Mouse (Mus musculus) hindbrain, embryonic 10.5 days (tissue): ENCODE data around the gene Zfp646. TPM values are rescaled to one million over a fixed set of nuclear protein-coding genes. Genes with fewer than 3 reads are reported as not detected.
"Not testable (repeated sequence)": the region's sequence is repeated elsewhere in the genome, so short reads cannot be mapped to it uniquely, and the experiment has no call there.

Experiments used
- DNase-seq: peaks from one replicate; pipeline ENCODE4 v3.0.0-alpha.2; 2017; ENCODE audit warnings: low spot score
- H3K27ac ChIP-seq: fragments of 300-500 bp; sonication (generic); 2 replicates; pipeline ENCODE4 v1.5.1; 2016; ENCODE audit warnings: mild to moderate bottlenecking, moderate library complexity
- H3K27me3 ChIP-seq: fragments of 300-500 bp; sonication (generic); 2 replicates; pipeline ENCODE4 v1.6.1; 2016; ENCODE audit warnings: mild to moderate bottlenecking; ENCODE audit not compliant: poor library complexity, insufficient read depth, severe bottlenecking
- H3K36me3 ChIP-seq: fragments of 300-500 bp; sonication (generic); 2 replicates; pipeline ENCODE4 v1.6.1; 2016; ENCODE audit warnings: mild to moderate bottlenecking, moderate library complexity
- H3K4me1 ChIP-seq: fragments of 300-500 bp; sonication (generic); replicated peaks from 2 replicates; pipeline ENCODE4 v1.6.1; 2016; ENCODE audit warnings: mild to moderate bottlenecking
- H3K4me3 ChIP-seq: fragments of 300-500 bp; sonication (generic); 2 replicates; pipeline ENCODE4 v1.5.1; 2016; ENCODE audit warnings: mild to moderate bottlenecking, moderate library complexity
- H3K9me3 ChIP-seq: fragments of 300-500 bp; sonication (generic); 2 replicates; pipeline ENCODE4 v1.6.1; 2016; ENCODE audit warnings: mild to moderate bottlenecking, moderate library complexity
- WGBS: fragments of 180-500 bp; shearing (Covaris S2); methylation state at CpG from one replicate; pipeline ENCODE4 v1.1.7; 2016; 5-methylcytosine and 5-hydroxymethylcytosine counted together
- polyA plus RNA-seq: library from polyadenylated mRNA; unstranded; fragments of >200 nt; fragmentation: Nextera tagmentation; extraction: Ambion mirVana; gene quantifications from 2 replicates; pipeline ENCODE4 v1.2.1, GENCODE M21; 2016

Gene Zfp646
- 19.0 and 19.2 TPM in 2 replicates for polyA plus RNA-seq

DNA sequence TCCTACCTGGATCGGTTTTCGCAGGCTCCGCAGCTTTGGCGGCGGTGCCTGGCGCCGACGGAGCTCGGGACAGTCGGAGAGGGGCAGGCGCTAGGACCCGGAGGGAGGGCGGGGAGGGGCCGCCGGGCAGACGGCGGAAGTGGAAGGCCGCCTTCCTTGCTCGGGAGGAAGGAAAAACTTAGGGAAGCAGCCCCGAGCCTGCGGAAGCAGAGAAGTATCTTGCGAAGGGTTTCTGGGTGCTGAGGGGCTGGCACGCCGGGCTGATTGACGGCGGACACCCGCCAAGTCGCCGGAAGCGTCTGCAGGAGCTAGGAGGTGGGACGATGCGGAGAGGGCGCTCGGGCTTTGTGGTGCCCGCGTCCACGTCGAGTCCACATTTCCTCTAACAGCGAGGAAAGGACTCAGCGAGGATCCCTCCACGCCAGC is at the start of gene Zfp646:
Gene Zfp646, plus strand, starts transcription at position 181 of the 426 bp plus-strand sequence.
- no peaks in the 10 kb centered on the region for H3K27me3 ChIP-seq
- peak within 1 kb of the TSS; percentile 85 for H3K4me3 ChIP-seq
- DNase-seq = peak; percentile 93
- WGBS = under 1% methylated on average over 41 of the region's 41 CpGs
- peak within 1 kb of the TSS; percentile 98 for H3K27ac ChIP-seq
- peaks cover 30% of the 10 kb centered on the region for H3K4me1 ChIP-seq
- peaks cover 65% of the 10 kb centered on the region for H3K36me3 ChIP-seq
- H3K9me3 ChIP-seq = no peaks in the 10 kb centered on the region

DNA sequence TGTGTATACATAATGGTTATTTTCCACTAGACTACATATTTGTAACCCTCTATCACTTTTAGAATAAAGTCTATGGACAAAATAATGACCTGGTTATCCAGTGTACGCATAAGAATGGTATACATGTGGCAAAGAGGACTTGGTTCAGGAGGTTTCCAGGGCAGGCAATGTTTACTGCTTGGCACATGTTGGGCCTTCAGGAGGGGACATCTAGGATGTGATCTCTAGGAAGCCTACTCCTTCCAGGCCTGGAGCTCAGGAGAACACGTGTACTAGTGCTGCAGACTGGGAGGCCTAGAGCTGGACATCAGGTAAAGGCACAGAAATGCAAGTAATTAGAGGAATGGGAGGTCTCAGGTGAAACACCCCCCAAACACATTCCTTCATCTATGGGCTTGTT is 40.5 kb upstream of the Zfp646 start:
- Histone ChIP-seq H3K27ac (no peak overlapping the region), H3K4me1 (no peaks in the 10 kb centered on the region), H3K9me3 (no peaks in the 10 kb centered on the region), H3K27me3 (peaks cover 5% of the 10 kb centered on the region; the same call in 1 of the 2 replicates), H3K4me3 (no peak overlapping the region), H3K36me3 (no peaks in the 10 kb centered on the region)
- WGBS = 91% methylated on average over 2 of the region's 2 CpGs
- no peak for DNase-seq

DNA sequence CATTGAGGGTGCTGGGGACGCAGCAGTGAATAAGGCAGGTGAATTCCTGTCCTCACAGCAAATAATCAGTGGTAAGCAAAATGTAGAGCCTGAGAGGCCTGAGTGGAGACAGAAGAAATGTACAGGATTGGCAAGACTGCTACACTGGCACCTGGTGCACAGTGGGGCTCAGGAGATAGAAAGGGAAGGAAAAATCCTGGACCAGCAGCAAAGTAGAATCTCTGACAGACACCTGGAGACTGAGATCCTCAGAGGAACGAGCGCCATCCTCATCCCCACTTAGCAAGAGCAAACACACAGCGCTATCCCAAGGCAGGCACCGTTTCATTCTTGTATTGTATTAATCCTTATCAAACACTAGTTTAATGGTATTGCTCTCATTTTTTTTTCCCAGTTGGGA is 38.5 kb upstream of the Zfp646 start:
- 93% methylated on average over 5 of the region's 5 CpGs for WGBS
- no peaks in the 10 kb centered on the region for H3K9me3 ChIP-seq
- no peak for DNase-seq
- peaks cover 9% of the 10 kb centered on the region for H3K4me1 ChIP-seq
- no peak overlapping the region for H3K27ac ChIP-seq
- H3K27me3 ChIP-seq = peaks cover 5% of the 10 kb centered on the region; the same call in 1 of the 2 replicates
- no peak overlapping the region for H3K4me3 ChIP-seq
- no peaks in the 10 kb centered on the region for H3K36me3 ChIP-seq

DNA sequence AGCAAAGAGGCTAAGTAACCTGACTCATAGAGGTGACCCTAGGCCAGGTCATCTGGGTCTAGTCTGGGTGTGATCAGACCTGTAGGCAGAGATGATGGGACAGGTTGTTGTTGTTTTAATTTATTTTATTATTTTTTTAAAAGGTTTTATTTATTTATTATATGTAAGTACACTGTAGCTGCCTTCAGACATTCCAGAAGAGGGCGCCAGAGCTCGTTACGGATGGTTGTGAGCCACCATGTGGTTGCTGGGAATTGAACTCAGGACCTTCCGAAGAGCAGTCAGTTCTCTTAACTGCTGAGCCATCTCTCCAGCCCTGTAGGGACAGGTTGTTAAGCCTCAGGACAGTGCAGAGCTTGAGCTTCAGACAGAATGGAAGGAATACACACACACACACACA is 38.1 kb upstream of the Zfp646 start:
- not testable (repeated sequence) for H3K9me3 ChIP-seq, H3K27me3 ChIP-seq, H3K36me3 ChIP-seq, H3K4me3 ChIP-seq, H3K27ac ChIP-seq, DNase-seq
- 77% methylated on average over 4 of the region's 4 CpGs for WGBS
- peaks cover 13% of the 10 kb centered on the region for H3K4me1 ChIP-seq

DNA sequence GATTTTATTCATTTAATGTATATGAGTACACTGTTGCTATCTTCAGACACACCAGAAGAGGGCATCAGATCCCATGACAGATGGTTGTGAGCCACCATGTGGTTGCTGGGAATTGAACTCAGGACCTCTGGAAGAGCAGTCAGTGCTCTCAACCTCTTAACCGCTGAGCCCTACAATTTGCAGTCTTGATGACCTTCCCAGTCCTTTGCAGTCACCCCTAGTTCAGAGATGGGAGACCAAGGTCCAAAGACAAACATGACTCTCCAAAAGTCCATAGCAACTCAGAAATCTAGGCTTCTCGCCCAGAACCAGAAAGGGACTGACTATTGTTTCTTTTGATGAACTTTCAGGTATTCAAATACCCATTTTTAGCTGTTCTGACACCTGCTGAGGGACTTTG is 36.0 kb upstream of the Zfp646 start:
- H3K27me3 ChIP-seq, H3K27ac ChIP-seq, DNase-seq, H3K9me3 ChIP-seq: not testable (repeated sequence)
- Histone ChIP-seq H3K4me1 (peaks cover 15% of the 10 kb centered on the region), H3K36me3 (peaks cover 14% of the 10 kb centered on the region; the same call in 1 of the 2 replicates), H3K4me3 (peak overlapping the region; percentile 81; the same call in 1 of the 2 replicates)
- 64% methylated on average over 2 of the region's 2 CpGs for WGBS

DNA sequence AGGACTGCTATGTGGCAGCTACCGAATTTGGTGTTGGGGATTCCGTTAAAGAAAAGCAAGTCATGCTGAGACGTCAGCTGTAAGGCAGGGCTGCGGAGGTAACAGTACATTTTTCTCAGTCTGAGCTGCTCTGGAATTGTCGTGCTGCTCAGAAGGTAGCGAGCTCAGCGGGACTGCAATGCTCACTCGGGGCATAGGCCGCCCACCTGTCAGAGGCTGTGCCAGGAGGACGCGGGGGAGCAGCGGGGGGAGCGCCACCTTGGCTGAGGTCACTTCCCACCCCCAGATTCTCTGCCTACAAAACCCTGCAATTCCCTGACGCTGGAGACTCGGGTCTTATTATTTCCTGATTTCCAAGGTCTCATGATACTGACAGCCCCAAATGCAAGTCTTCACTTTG is 35.1 kb upstream of the Zfp646 start:
- peaks cover 15% of the 10 kb centered on the region for H3K4me1 ChIP-seq
- WGBS = 5% methylated on average over 15 of the region's 15 CpGs
- peak overlapping the region; percentile 81 for H3K4me3 ChIP-seq
- H3K36me3 ChIP-seq = peaks cover 14% of the 10 kb centered on the region
- no peak for DNase-seq
- H3K9me3 ChIP-seq = no peaks in the 10 kb centered on the region
- H3K27me3 ChIP-seq = peaks cover 5% of the 10 kb centered on the region; the same call in 1 of the 2 replicates
- H3K27ac ChIP-seq = peak overlapping the region; percentile 86

DNA sequence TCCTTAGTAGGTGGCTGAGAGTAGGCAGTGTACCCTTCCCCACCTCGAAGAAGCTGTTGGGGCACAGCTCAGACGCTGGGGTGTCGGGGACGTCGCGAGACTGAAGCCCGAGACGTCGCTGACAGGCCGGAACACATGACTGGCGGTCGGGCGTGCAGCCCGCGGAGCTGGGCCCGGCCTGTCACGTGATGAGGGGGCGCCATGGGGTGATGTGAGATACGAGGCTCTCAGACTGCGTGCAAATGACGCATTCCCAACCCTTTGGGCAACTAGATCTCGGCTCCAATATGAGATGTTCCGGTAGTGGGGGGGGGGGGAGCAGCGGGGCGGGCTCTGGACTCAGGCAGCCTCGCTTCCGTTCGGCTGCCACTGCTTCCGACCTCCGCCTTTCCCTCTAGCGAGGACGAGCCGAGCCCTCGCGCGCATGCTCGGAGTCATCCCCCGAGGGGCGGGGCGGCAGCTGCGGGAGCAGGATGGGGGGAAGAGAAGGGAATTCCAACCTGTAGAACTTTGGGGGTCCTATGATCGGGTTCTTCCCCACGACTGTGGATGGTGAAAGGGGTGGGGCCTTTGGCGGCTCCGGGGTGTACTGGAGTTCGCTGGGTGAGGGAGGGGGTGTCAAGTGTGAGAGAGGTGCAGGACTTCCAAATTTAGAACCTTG is 34.6 kb upstream of the Zfp646 start:
- Histone ChIP-seq H3K9me3 (no peaks in the 10 kb centered on the region), H3K27me3 (peaks cover 5% of the 10 kb centered on the region; the same call in 1 of the 2 replicates), H3K4me1 (peaks cover 15% of the 10 kb centered on the region), H3K27ac (peak overlapping the region; percentile 86), H3K36me3 (peaks cover 20% of the 10 kb centered on the region), H3K4me3 (peak overlapping the region; percentile 81)
- WGBS = under 1% methylated on average over 46 of the region's 46 CpGs
- DNase-seq = peak; percentile 91

DNA sequence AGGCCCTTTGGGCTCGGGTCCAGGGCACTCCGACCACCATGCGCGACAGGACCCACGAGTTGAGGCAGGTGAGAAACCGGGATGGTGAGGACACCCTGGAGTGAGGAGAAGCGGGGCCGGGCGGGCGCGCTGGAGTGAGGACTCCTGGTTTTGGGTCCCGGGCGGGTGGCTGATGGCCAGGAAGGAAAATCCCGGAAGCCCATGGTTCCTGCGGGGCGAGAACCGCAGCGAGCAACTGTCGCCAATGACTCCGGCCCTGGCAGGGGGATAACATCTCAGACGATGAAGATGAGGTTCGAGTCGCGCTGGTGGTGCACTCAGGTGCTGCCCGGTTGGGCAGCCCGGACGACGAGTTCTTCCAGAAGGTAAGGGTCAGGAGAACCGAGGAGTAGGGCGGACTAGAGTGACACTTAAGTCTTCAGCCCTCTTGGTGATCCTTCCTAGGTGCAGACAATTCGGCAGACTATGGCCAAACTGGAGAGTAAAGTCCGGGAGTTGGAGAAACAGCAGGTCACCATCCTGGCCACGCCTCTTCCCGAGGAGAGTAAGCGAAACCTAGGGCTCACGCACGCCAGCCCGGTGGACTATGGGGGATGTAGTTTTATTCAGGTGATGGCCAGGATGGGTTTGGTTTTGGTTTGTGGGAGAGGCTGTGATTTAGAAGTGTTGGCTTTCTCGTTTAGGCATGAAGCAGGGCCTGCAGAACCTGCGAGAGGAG is 33.9 kb upstream of the Zfp646 start:
- under 1% methylated on average over 40 of the region's 40 CpGs for WGBS
- Histone ChIP-seq H3K4me1 (peaks cover 15% of the 10 kb centered on the region), H3K9me3 (no peaks in the 10 kb centered on the region), H3K36me3 (peaks cover 27% of the 10 kb centered on the region), H3K27me3 (peaks cover 5% of the 10 kb centered on the region; the same call in 1 of the 2 replicates), H3K27ac (peak overlapping the region; percentile 86), H3K4me3 (peak overlapping the region; percentile 81)
- DNase-seq = peak; percentile 66

DNA sequence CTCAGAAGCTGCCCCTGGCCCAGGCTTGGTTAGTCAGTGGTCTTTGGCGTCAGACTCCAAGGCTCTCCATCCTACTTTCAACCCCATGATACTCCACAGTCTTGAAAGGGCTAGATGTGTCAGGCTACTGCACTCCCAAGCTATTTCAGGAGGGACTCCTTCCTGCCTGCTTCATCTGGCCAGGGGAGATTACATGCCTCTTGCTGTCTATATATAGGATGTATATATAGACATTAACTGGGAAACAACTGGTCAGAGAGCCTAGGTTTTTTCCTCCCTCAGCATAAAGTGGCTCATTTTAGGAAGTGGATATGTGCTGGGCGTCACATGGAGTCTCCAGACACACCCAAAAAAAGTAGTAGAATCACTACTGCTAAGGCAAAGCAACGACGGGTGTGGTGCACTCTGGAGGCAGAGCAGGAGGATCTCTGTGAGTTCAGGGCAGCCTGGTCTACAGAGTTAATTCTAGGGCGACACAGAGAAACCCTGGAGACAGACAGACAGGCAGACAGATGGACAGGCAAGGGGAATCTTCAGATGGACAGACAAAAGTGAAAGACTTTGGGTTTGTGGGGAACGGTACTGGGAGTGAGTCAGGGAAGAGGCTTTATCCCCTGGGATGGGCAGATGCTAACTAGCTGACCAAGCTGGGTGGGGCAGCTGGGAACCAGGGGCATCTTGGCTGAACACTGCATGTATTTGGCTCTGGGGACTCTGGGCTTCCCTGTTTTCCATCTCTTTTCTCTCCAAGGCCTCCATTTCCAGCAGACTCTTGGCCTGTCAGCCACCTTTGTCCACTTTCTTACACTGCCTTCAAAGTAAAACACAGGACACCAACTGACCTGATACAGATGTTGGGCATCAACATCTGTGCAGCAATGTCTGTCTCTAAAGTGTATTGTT is 25.8 kb upstream of the Zfp646 start:
- 82% methylated on average over 6 of the region's 6 CpGs for WGBS
- no peak for DNase-seq
- Histone ChIP-seq H3K4me3 (no peak overlapping the region), H3K27me3 (no peaks in the 10 kb centered on the region), H3K36me3 (peaks cover 23% of the 10 kb centered on the region), H3K4me1 (no peaks in the 10 kb centered on the region), H3K27ac (no peak overlapping the region), H3K9me3 (no peaks in the 10 kb centered on the region)

DNA sequence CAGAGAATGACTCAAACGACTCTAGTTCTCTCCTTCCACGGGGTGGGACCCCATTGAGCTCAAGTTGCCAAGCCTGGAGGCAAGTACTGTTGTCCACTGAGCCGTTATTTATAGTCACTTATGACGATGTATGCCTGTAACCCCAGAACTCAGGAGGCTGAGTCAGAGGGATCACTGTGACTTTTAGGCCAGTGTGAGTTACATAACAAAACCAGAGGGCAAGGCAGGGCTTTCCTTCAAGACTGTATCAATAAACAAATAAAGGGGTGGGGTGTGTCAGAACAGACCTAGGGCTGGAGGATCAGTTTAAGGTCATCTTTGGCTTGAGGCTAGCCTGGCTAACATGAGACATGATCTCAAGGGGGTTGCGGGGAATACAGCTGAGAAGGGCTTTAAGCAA is 25.1 kb upstream of the Zfp646 start:
- H3K4me3 ChIP-seq = no peak overlapping the region
- no peaks in the 10 kb centered on the region for H3K4me1 ChIP-seq
- WGBS = 75% methylated on average over 5 of the region's 5 CpGs
- no peaks in the 10 kb centered on the region for H3K9me3 ChIP-seq
- H3K27me3 ChIP-seq = no peaks in the 10 kb centered on the region
- peaks cover 22% of the 10 kb centered on the region for H3K36me3 ChIP-seq
- DNase-seq = no peak
- no peak overlapping the region for H3K27ac ChIP-seq

DNA sequence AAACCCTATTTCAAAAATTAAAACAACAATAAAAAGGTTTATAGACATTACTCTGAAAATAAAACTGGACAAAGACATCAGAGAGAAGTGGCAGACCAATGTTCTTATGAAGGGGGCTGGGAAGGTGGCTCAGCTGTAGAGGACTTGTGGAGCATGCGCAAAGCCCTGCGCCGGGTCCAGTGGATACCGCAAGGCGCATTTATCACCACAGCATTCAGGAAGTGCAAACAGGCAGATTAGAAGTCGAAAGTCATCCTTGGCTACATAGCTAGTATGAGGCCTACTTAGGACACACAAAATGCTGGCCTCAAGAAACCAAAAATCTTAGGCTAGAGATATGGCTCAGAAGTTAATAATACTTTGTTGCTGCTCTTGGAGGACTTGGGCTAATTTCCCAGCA is 17.8 kb upstream of the Zfp646 start:
- WGBS = 95% methylated on average over 6 of the region's 6 CpGs
- H3K36me3 ChIP-seq = peaks cover 8% of the 10 kb centered on the region; the same call in 1 of the 2 replicates
- DNase-seq = no peak
- H3K27me3 ChIP-seq = no peaks in the 10 kb centered on the region
- H3K4me1 ChIP-seq = no peaks in the 10 kb centered on the region
- H3K9me3 ChIP-seq = no peaks in the 10 kb centered on the region
- no peak overlapping the region for H3K27ac ChIP-seq
- H3K4me3 ChIP-seq = no peak overlapping the region

DNA sequence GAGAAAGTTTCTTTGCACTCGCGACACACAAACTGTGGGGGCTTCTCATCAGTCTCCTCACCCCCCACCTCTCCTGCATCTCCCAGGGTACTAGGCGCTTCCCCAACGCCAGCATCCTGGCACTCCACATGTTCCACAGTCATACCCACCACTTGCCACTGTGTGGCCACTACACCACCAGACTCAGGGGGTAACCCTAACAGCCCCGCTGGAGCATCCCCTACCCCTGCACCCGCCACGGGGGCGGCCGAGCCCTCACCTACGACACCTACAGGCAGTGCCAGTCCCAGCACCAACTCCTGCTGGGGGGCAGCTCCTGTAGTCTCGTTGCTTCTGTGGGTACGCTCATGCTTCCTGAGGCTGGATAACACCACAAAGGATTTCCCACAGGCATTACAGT is 9.6 kb upstream of the Zfp646 start:
- Histone ChIP-seq H3K36me3 (peaks cover 84% of the 10 kb centered on the region), H3K27me3 (no peaks in the 10 kb centered on the region), H3K9me3 (no peaks in the 10 kb centered on the region), H3K4me3 (no peak overlapping the region), H3K4me1 (no peaks in the 10 kb centered on the region), H3K27ac (no peak overlapping the region)
- DNase-seq = no peak
- 93% methylated on average over 12 of the region's 12 CpGs for WGBS
